Mouse (Mus musculus) hindbrain, embryonic 14.5 days (tissue): ENCODE measurements around the gene Tdrd3. TPM values are rescaled to one million over a fixed set of nuclear protein-coding genes. Genes with fewer than 3 reads are reported as not detected.

Experiments
- ATAC-seq: fragments of 200-750 bp; cut with Nextera tagmentation; 2 replicates; pipeline ENCODE4 v1.8.0; 2017; ENCODE audit warnings: moderate number of reproducible peaks, mild to moderate bottlenecking, moderate TSS enrichment, moderate library complexity; ENCODE audit not compliant: low FRiP score
- DNase-seq: peaks from one replicate; pipeline ENCODE4 v3.0.0-alpha.2; 2015; ENCODE audit warnings: low spot score
- H3K27ac ChIP-seq: fragments of 300-500 bp; sonication (generic); 2 replicates; pipeline ENCODE4 v1.5.1; 2014; ENCODE audit warnings: mild to moderate bottlenecking, moderate library complexity
- H3K27me3 ChIP-seq: fragments of 300-500 bp; sonication (generic); 2 replicates; pipeline ENCODE4 v1.6.1; 2014; ENCODE audit warnings: mild to moderate bottlenecking, low read length, mixed read lengths; ENCODE audit not compliant: control insufficient read depth, insufficient read depth
- H3K36me3 ChIP-seq: fragments of 300-500 bp; sonication (generic); replicated peaks from 2 replicates; pipeline ENCODE4 v1.6.1; 2014; ENCODE audit not compliant: control insufficient read depth, insufficient read depth
- H3K4me1 ChIP-seq: fragments of 300-500 bp; sonication (generic); replicated peaks from 2 replicates; pipeline ENCODE4 v1.6.1; 2014; ENCODE audit warnings: antibody characterized with exemption, low read length, mixed read lengths; ENCODE audit not compliant: control insufficient read depth, insufficient read depth
- H3K4me2 ChIP-seq: fragments of 300-500 bp; sonication (generic); replicated peaks from 2 replicates; pipeline ENCODE4 v1.6.1; 2014; ENCODE audit warnings: mild to moderate bottlenecking, moderate library complexity
- H3K4me3 ChIP-seq: fragments of 300-500 bp; sonication (generic); replicated peaks from 2 replicates; pipeline ENCODE4 v1.5.1; 2014; ENCODE audit warnings: mild to moderate bottlenecking, low read length
- H3K9ac ChIP-seq: fragments of 300-500 bp; sonication (generic); 2 replicates; pipeline ENCODE4 v1.6.1; 2014
- H3K9me3 ChIP-seq: fragments of 300-500 bp; sonication (generic); 2 replicates; pipeline ENCODE4 v1.6.1; 2016; ENCODE audit warnings: low read length; ENCODE audit not compliant: control insufficient read depth
- WGBS: fragments of 180-500 bp; shearing (Covaris S2); extraction: QIAGEN DNeasy Blood & Tissue Kit; methylation state at CpG from one replicate; pipeline ENCODE4 v1.1.7; 2014; 5-methylcytosine and 5-hydroxymethylcytosine counted together
- polyA plus RNA-seq: library from polyadenylated mRNA; unstranded; fragments of >200 nt; fragmentation: Nextera tagmentation; extraction: Ambion mirVana; gene quantifications from 2 replicates; pipeline ENCODE4 v1.2.1, GENCODE M21; 2014

Tdrd3 gene
- polyA plus RNA-seq, 1 experiment from 2014 or later, result 45.9 TPM

DNA sequence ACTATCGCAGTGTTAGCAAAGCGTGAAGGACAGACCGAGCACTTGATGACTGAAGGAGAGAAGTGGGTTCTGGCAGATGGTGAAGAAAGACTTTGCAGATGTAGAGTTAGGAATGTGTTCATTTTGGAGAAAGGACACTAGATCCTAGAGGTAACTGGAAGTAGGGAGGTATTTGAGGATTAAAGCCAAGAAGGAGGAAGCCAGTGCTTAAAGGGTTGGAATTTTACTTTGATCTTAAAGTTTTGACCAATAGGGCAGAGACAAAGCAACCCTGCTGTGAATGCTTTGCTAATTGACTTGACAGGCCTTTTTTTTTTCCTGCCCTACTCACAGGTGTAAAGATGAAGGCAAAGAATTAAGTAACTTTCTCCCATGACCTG lies 1.2 kb downstream of the Tdrd3 start:
- Histone ChIP-seq H3K27ac (peak overlapping the region; percentile 97; the same call in 1 of the 2 replicates), H3K4me3 (peak overlapping the region; percentile 80), H3K4me1 (peaks cover 23% of the 10 kb centered on the region), H3K9me3 (no peaks in the 10 kb centered on the region), H3K27me3 (no peaks in the 10 kb centered on the region), H3K4me2 (peak overlapping the region; percentile 59), H3K9ac (peak overlapping the region; percentile 94), H3K36me3 (no peaks in the 10 kb centered on the region)
- WGBS, result 0% methylated on average over 3 of the region's 3 CpGs
- ATAC-seq (no peak), DNase-seq (no peak)

DNA sequence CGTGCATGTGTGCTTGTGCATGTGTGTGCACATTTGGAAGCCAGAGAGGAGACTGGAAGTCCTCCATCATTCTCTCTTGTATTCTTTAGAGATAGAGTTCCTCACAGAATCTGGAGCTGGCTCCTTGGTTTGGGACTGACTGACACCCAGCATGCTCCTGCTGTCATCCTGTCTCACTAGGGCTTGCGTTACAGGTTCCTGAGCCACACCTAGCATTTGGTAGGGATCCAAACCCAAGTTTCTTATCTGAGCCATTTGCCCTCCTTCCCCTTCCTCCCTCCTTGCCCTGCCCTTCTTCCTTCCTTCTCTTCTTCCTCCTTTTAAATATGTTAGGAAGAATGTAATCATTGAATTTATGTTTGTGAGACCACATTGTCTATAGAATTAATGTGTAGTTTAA lies 3.3 kb downstream of the Tdrd3 start:
- DNase-seq, result no peak
- no peaks in the 10 kb centered on the region for H3K9me3 ChIP-seq
- whole genome bisulfite sequencing, result 88% methylated on average over 2 of the region's 2 CpGs

DNA sequence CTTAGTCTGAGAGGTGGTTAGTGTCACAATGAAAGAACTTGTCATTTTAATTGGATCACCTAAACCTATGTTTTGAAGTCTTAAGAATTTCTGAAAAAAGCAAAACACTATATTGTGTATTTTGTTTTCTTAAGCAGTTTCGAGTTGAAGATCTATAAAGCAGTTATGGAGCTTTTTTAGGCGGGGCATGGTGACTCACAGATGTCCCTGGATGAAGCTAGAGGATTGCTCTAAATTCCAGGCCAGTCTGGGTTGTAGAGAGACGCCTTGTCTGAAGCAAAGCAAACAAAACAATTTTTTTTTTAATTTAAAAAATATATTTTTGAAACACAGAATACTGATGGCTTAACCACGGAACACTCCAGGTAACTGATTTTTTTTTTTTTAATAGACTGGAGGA lies 4.1 kb downstream of the Tdrd3 start:
- H3K4me3 ChIP-seq, result no peak overlapping the region
- H3K27ac ChIP-seq, result no peak overlapping the region
- H3K4me1 ChIP-seq, result peaks cover 20% of the 10 kb centered on the region
- H3K27me3 ChIP-seq, result no peaks in the 10 kb centered on the region
- 88% methylated on average over 4 of the region's 4 CpGs for WGBS
- H3K9ac ChIP-seq, result no peak overlapping the region
- no peak for ATAC-seq
- no peak overlapping the region for H3K4me2 ChIP-seq
- no peaks in the 10 kb centered on the region for H3K9me3 ChIP-seq
- no peak for DNase-seq
- H3K36me3 ChIP-seq, result no peaks in the 10 kb centered on the region

More for the DNA sequence above, 3.3 kb downstream of the Tdrd3 start:
- Histone ChIP-seq H3K36me3 (no peaks in the 10 kb centered on the region), H3K4me1 (peaks cover 23% of the 10 kb centered on the region), H3K27me3 (no peaks in the 10 kb centered on the region), H3K27ac (no peak overlapping the region), H3K4me2 (no peak overlapping the region), H3K4me3 (no peak overlapping the region), H3K9ac (no peak overlapping the region)
- ATAC-seq, result no peak

DNA sequence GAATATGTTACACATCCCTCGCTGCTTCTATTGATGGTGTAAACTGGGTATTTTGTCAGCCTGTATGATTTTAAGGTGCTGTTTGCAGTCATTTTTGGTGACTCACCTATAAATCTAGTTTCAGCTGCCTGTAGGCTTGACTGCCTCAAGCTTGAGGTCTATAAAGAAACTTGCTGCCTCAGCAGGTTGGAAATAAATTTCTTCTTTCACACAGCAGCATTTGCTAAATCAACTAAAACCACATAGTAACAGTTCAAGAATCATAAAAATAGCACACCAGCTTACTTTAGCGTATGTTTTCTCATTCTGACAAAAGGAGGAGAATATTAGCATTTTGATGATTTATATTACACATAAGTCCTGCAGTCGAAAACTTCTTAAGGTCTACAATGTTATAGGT lies 6.0 kb downstream of the Tdrd3 start:
- Histone ChIP-seq H3K27me3 (no peaks in the 10 kb centered on the region), H3K36me3 (no peaks in the 10 kb centered on the region), H3K27ac (no peak overlapping the region), H3K9ac (no peak overlapping the region), H3K4me1 (peaks cover 20% of the 10 kb centered on the region), H3K4me3 (no peak overlapping the region), H3K4me2 (no peak overlapping the region), H3K9me3 (no peaks in the 10 kb centered on the region)
- 90% methylated on average over 3 of the region's 3 CpGs for whole genome bisulfite sequencing
- DNase-seq (no peak), ATAC-seq (no peak)

DNA sequence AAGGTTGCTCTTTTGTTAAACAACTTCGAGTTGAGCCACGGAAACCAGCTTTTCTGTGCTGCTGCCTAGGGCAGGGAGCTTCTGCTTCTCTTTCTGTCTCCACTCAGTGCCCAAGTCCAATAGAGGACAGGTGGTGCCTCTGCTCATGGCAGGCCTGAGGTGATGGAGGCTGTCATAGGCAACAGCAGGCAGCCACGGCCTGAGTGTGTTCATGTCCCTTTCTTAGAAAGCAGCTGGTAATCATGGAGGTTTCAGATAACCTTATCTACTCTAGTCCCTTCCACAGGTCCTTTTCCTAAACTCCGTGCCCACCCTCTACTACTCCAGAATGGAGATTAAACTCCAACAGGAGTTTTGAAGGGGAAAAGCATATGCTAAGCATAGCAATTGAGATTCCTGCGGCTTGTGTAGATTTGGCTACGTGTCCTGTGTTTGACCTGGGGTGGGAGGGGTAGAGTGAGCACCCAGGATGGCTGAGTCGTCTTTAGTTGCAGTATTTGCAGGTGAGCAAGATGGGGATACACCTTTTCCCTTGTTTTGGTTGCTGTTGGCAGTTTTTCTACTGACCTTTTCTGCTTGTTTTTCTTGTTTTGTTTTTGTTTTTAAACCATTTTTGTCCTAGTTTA lies 10.0 kb downstream of the Tdrd3 start:
- DNase-seq (no peak), ATAC-seq (no peak)
- Histone ChIP-seq H3K27ac (no peak overlapping the region), H3K27me3 (no peaks in the 10 kb centered on the region), H3K4me2 (no peak overlapping the region), H3K36me3 (no peaks in the 10 kb centered on the region), H3K4me3 (no peak overlapping the region), H3K4me1 (no peaks in the 10 kb centered on the region), H3K9ac (no peak overlapping the region), H3K9me3 (no peaks in the 10 kb centered on the region)
- 70% methylated on average over 7 of the region's 7 CpGs for WGBS

DNA sequence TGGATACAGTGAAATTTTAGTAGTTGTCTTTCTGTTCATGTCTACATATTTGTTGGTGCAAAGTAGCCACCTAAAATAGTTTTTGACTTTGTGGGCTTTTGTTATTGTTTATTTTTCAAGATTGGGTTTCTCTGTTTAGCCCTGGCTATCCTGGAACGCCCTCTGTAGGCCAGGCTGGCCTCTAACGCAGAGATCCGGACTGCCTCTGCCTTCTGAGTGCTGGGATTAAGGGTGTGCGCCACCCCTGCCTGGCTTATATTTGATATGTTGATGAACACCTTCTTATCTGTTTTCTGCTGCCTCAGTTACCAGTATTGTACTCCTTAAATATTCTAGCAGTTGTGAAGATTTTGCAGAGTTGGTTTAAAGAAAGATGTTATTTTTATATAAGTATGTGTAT lies 10.6 kb downstream of the Tdrd3 start:
- Histone ChIP-seq H3K9me3 (no peaks in the 10 kb centered on the region), H3K4me1 (no peaks in the 10 kb centered on the region), H3K9ac (no peak overlapping the region), H3K27me3 (no peaks in the 10 kb centered on the region), H3K36me3 (no peaks in the 10 kb centered on the region), H3K4me2 (no peak overlapping the region), H3K4me3 (no peak overlapping the region), H3K27ac (no peak overlapping the region)
- ATAC-seq (no peak), DNase-seq (no peak)
- WGBS, result 92% methylated on average over 4 of the region's 4 CpGs

DNA sequence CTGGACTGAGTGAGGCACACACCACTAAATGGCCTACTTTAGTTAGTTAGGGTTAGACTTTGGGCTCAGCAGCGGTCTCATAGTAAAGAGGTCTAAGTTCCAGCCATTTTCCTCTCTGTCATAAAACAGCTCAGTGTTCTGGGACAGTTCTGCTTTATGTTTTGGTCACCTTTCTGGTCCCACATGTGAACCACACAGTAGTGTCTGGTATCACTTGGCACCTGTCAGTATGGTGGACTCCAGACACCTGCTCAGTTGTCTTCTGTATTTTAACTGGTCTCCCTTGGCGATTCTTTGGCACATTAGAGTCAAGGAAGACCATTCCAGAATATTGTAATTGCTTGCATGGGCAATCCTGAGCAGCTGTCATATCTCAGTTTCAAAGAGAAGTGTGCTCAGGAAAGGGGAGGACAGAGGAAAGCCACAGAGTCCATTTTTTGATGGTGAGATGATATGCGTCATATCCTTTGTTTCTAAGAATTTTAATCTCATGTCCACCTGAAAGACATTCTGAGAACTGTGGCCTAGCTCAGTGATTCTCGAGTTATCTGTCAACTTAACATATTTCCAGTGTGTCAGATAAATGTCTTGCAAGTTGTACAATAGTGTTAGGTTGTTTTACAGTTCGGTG lies 11.3 kb downstream of the Tdrd3 start:
- Histone ChIP-seq H3K9me3 (no peaks in the 10 kb centered on the region), H3K4me3 (no peak overlapping the region), H3K4me2 (no peak overlapping the region), H3K36me3 (no peaks in the 10 kb centered on the region), H3K27ac (no peak overlapping the region), H3K9ac (no peak overlapping the region), H3K4me1 (no peaks in the 10 kb centered on the region), H3K27me3 (no peaks in the 10 kb centered on the region)
- ATAC-seq (no peak), DNase-seq (no peak)
- WGBS, result 93% methylated on average over 5 of the region's 5 CpGs

DNA sequence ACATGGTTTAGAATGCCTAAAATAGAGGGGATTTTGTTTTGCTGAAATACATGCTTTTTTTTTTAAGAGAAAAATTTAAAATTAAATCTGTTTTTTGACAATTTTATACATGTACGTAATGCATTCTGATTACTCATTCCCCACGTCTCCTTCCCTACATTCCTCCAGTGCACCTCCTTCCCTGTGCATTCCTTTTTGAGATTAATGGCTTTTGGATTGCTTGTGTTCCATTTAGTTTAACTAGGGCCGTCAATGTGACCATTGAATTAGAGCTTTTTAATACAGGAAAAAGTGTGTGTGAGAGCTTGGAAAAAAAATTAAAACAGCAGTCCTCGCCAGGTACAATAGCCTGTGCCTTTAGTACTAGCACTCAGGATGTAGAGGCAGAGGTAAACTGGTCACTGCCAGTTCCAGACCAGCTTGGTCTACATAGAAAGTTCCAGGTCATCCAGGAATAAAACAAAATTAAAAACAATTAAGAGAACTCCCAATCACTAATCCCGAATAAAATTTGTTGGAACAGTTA lies 17.0 kb downstream of the Tdrd3 start:
- DNase-seq (no peak), ATAC-seq (no peak)
- no peak overlapping the region for H3K9ac ChIP-seq
- 0 out of 2 replicates have a peak, but pooled peaks cover 3% of the 10 kb centered on the region for H3K36me3 ChIP-seq
- 72% methylated on average over 5 of the region's 5 CpGs for WGBS
- H3K27ac ChIP-seq, result no peak overlapping the region
- H3K27me3 ChIP-seq, result no peaks in the 10 kb centered on the region
- no peak overlapping the region for H3K4me3 ChIP-seq
- 0 out of 2 replicates have a peak, but pooled peaks cover 4% of the 10 kb centered on the region for H3K9me3 ChIP-seq
- H3K4me1 ChIP-seq, result no peaks in the 10 kb centered on the region
- no peak overlapping the region for H3K4me2 ChIP-seq

DNA sequence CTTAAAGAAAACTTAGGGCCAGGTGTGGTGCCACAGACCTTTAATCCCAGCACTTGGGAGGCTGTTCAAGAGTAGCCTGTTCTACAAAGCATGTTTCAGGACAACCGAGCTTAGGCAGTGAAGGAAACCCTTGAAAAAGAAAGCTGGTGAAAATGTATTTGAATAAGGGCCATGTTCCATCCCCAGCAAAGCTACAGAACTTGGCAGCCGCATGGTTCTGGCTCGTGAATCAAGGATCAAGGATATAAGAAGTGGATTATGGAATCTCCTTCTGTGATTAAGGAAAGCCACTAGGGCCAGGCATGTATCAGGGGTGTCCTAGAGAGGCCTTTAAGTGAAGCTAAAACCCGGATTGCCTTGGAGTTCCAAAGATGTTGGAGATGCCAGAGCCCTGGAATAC lies 18.9 kb downstream of the Tdrd3 start:
- no peaks in the 10 kb centered on the region for H3K27me3 ChIP-seq
- ATAC-seq (no peak), DNase-seq (no peak)
- H3K4me2 ChIP-seq, result no peak overlapping the region
- WGBS, result 92% methylated on average over 4 of the region's 4 CpGs
- no peak overlapping the region for H3K9ac ChIP-seq
- H3K9me3 ChIP-seq, result 0 out of 2 replicates have a peak, but pooled peaks cover 4% of the 10 kb centered on the region
- no peak overlapping the region for H3K4me3 ChIP-seq
- peaks cover 3% of the 10 kb centered on the region; the same call in 1 of the 2 replicates for H3K4me1 ChIP-seq
- H3K27ac ChIP-seq, result no peak overlapping the region
- H3K36me3 ChIP-seq, result 0 out of 2 replicates have a peak, but pooled peaks cover 3% of the 10 kb centered on the region
